Mouse (Mus musculus) heart, embryonic 16.5 days (tissue): ENCODE measurements around the gene Nkx6-2. TPM values are rescaled to one million over a fixed set of nuclear protein-coding genes. Genes with fewer than 3 reads are reported as not detected.
A peak's percentile ranks its signal among the peaks of the same experiment; 100 is the strongest.

ENCODE experiments used
- ATAC-seq: fragments of 200-750 bp; cut with Nextera tagmentation; replicated peaks from 2 replicates; pipeline ENCODE4 v1.8.0; 2017; ENCODE audit warnings: moderate number of reproducible peaks; ENCODE audit not compliant: insufficient read depth, low FRiP score; ENCODE audit errors: extremely low read depth
- H3K27ac ChIP-seq: fragments of 300-500 bp; sonication (generic); 2 replicates; pipeline ENCODE4 v1.5.1; 2014; ENCODE audit warnings: mild to moderate bottlenecking, low read length, control low read depth, moderate library complexity
- H3K27me3 ChIP-seq: fragments of 300-500 bp; sonication (generic); 2 replicates; pipeline ENCODE4 v1.6.1; 2014; ENCODE audit warnings: low read length, mixed read lengths; ENCODE audit not compliant: control insufficient read depth, insufficient read depth
- H3K36me3 ChIP-seq: fragments of 300-500 bp; sonication (generic); 2 replicates; pipeline ENCODE4 v1.6.1; 2014; ENCODE audit not compliant: control insufficient read depth, insufficient read depth
- H3K4me1 ChIP-seq: fragments of 300-500 bp; sonication (generic); 2 replicates; pipeline ENCODE4 v1.6.1; 2014; ENCODE audit warnings: low read length, mixed read lengths; ENCODE audit not compliant: control insufficient read depth, insufficient read depth
- H3K4me2 ChIP-seq: fragments of 300-500 bp; sonication (generic); 2 replicates; pipeline ENCODE4 v1.6.1; 2014; ENCODE audit warnings: low read depth, mild to moderate bottlenecking, control low read depth, low read length
- H3K4me3 ChIP-seq: fragments of 300-500 bp; sonication (generic); 2 replicates; pipeline ENCODE4 v1.5.1; 2014; ENCODE audit warnings: mild to moderate bottlenecking, control low read depth, low read length
- H3K9ac ChIP-seq: fragments of 300-500 bp; sonication (generic); 2 replicates; pipeline ENCODE4 v1.6.1; 2014; ENCODE audit warnings: low read length, control low read depth
- H3K9me3 ChIP-seq: fragments of 300-500 bp; sonication (generic); replicated peaks from 2 replicates; pipeline ENCODE4 v1.6.1; 2016; ENCODE audit warnings: low read length; ENCODE audit not compliant: control insufficient read depth
- WGBS: fragments of 180-500 bp; shearing (Covaris S2); extraction: QIAGEN DNeasy Blood & Tissue Kit; methylation state at CpG from one replicate; pipeline ENCODE4 v1.1.7; 2014; 5-methylcytosine and 5-hydroxymethylcytosine counted together
- polyA plus RNA-seq: library from polyadenylated mRNA; unstranded; fragments of >200 nt; fragmentation: Nextera tagmentation; extraction: Ambion mirVana; gene quantifications from 2 replicates; pipeline ENCODE4 v1.2.1, GENCODE M21; 2015

Gene Nkx6-2
- polyA plus RNA-seq, 1 experiment from 2014 or later = 0.55 TPM

GRCm38 (mm10) chr7:139556331-139556730 lies 26.3 kb downstream of the Nkx6-2 start:
- Histone ChIP-seq H3K4me3 (no peak overlapping the region), H3K4me2 (no peak overlapping the region), H3K9me3 (no peaks in the 10 kb centered on the region), H3K4me1 (peaks cover 3% of the 10 kb centered on the region; the same call in 1 of the 2 replicates), H3K36me3 (peaks cover 3% of the 10 kb centered on the region), H3K9ac (no peak overlapping the region), H3K27me3 (no peaks in the 10 kb centered on the region), H3K27ac (no peak overlapping the region)
- ATAC-seq = no peak
- 58% methylated on average over 5 of the region's 5 CpGs for WGBS

DNA sequence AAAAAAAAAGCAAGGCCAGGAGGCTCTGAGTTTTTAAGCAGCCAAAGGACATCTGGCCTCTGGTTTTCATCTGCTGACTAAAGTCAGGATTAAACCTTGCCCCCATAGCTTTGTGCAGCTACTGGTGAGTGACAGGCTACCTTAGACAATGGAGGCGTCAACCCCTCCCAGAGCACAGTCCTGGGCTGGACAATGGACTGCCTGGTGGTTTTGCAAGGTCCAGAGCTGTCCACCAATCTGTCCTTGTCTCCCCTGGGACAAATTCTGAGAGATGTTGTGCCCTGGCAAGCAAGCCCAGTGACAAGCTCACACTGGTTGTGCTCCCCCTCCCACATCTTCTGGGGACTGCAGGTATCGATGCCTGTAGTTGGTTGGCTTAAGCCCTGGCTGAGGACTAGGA lies 31.1 kb downstream of the Nkx6-2 start:
- Histone ChIP-seq H3K4me2 (no peak overlapping the region), H3K36me3 (no peaks in the 10 kb centered on the region), H3K4me1 (peaks cover 3% of the 10 kb centered on the region; the same call in 1 of the 2 replicates), H3K27me3 (no peaks in the 10 kb centered on the region), H3K4me3 (no peak overlapping the region), H3K27ac (no peak overlapping the region), H3K9ac (no peak overlapping the region), H3K9me3 (no peaks in the 10 kb centered on the region)
- ATAC-seq = no peak
- WGBS = 76% methylated on average over 2 of the region's 2 CpGs

DNA sequence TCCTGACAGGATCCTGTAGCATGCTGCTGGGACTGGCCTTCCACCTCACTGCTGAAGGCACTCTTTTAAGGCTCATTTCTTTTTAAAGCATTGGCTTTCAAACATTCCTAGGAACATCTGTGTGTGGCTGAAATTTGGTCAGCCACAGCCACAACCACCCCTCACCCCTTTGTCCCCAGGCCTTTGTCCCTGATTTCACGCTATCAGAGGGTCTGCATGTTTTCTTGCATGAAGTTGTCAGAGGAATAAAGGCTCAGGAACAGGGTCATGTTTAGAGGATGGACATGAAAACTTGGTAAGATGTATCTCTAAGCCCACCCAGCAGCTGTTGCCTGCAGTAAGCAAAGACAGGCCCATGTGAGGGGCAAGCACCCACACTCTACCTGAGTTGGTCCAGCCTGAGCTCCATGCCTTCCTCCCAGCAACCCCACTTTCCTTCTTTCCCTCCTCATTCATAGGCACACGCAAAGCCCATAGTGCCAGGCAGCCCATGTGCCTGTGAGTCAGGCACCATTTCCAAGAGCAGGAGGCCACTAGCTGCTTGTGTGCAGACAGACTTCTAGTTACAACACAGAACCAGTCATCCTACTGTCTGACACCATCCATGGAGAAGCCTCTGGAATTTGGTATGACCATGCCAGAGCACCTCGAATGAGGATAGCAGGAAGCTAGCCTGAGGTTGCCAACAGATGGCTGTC lies 32.4 kb downstream of the Nkx6-2 start:
- Histone ChIP-seq H3K36me3 (no peaks in the 10 kb centered on the region), H3K4me2 (no peak overlapping the region), H3K9me3 (no peaks in the 10 kb centered on the region), H3K4me3 (no peak overlapping the region), H3K27me3 (no peaks in the 10 kb centered on the region), H3K4me1 (no peaks in the 10 kb centered on the region; the same call in 1 of the 2 replicates), H3K27ac (no peak overlapping the region), H3K9ac (no peak overlapping the region)
- WGBS = 76% methylated on average over 3 of the region's 3 CpGs
- no peak for ATAC-seq

DNA sequence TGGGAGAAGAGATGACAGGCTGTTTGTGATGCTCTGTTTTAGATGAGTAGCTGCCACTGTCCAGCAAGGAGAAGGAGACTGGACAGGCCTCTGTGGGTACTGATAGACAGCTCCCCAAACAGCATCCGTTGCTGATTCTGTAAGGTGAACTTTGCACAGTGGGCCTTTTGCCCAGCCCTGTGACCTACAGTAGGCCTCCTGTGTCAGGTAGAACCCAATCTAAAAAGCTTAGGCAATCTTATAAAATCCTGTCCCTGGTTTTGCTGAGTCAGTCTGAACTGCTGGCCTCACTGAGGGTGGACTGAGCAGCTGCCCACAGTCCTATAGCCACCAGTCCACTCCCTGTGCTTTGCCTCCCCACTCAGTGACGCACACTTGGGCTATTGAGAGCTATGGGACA lies 35.3 kb downstream of the Nkx6-2 start:
- Histone ChIP-seq H3K4me1 (peaks cover 3% of the 10 kb centered on the region), H3K27me3 (no peaks in the 10 kb centered on the region), H3K4me2 (no peak overlapping the region), H3K4me3 (no peak overlapping the region), H3K36me3 (peaks cover 5% of the 10 kb centered on the region), H3K27ac (no peak overlapping the region), H3K9me3 (no peaks in the 10 kb centered on the region), H3K9ac (no peak overlapping the region)
- 81% methylated on average over 2 of the region's 2 CpGs for WGBS
- no peak for ATAC-seq

DNA sequence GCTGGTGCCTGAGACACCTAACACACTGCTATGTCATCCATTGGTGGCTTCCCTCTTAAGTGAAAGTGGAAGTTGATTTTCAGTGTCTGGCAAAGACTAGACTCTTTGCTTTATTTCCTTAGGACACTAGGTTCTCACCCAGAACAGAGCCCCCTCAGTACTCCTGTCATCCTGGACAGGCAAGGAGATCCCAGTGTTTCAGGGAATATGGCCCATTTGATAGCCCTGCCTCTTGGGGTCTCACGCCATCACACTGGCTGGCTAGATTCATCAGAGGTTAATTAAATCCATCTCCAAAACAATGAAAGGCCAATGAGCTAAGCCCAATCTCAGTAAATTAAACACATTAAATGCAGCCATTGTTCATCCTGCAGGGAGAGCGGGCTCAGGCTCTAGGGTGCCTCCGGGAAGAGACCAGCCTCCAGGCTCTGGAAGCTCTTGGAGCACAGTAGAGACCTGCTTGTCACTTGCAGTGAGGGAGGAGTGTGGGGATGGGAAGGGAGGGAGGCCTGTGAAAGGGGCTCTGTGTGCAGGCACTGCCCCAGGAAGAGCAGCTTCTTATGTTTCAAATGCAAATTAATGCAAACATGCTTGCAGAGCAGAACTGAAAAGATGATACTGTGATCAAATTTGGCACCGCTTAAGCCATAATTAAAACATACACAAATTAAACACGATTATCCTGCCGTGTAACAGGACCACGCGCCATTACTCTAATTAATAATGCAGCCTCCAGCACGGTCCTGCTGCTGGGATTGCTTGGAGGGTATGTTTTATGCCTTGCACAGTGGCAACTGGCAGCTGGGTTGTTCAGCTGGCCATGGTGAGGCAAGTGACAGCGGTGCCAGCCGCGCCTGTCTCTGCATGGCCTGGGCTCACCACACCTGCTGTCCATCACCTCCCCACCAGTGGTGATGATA lies 37.6 kb downstream of the Nkx6-2 start:
- Histone ChIP-seq H3K36me3 (peaks cover 5% of the 10 kb centered on the region), H3K4me3 (no peak overlapping the region), H3K27me3 (no peaks in the 10 kb centered on the region), H3K9ac (no peak overlapping the region), H3K4me1 (peaks cover 3% of the 10 kb centered on the region), H3K4me2 (no peak overlapping the region), H3K9me3 (no peaks in the 10 kb centered on the region), H3K27ac (no peak overlapping the region)
- ATAC-seq = 0 out of 2 replicates have a peak, but pooled peaks have one; percentile 18
- WGBS = 73% methylated on average over 12 of the region's 12 CpGs

GRCm38 (mm10) chr7:139541422-139541821 lies 41.2 kb downstream of the Nkx6-2 start:
- Histone ChIP-seq H3K4me1 (peaks cover 8% of the 10 kb centered on the region), H3K27ac (no peak overlapping the region), H3K27me3 (no peaks in the 10 kb centered on the region), H3K9me3 (no peaks in the 10 kb centered on the region), H3K36me3 (peaks cover 21% of the 10 kb centered on the region), H3K9ac (no peak overlapping the region), H3K4me2 (no peak overlapping the region), H3K4me3 (no peak overlapping the region)
- ATAC-seq = no peak
- whole genome bisulfite sequencing = 73% methylated on average over 6 of the region's 6 CpGs

GRCm38 (mm10) chr7:139540601-139541000 lies 42.0 kb downstream of the Nkx6-2 start:
- H3K36me3 ChIP-seq = peaks cover 21% of the 10 kb centered on the region
- no peak for ATAC-seq
- H3K27me3 ChIP-seq = no peaks in the 10 kb centered on the region
- H3K27ac ChIP-seq = no peak overlapping the region
- H3K4me2 ChIP-seq = no peak overlapping the region
- H3K9ac ChIP-seq = no peak overlapping the region
- WGBS = 55% methylated on average over 1 of the region's 1 CpGs
- H3K9me3 ChIP-seq = no peaks in the 10 kb centered on the region
- H3K4me3 ChIP-seq = no peak overlapping the region
- H3K4me1 ChIP-seq = peaks cover 8% of the 10 kb centered on the region

- Histone ChIP-seq H3K9me3 (no peaks in the 10 kb centered on the region), H3K36me3 (peaks cover 21% of the 10 kb centered on the region), H3K4me2 (no peak overlapping the region), H3K27ac (no peak overlapping the region), H3K4me1 (peaks cover 5% of the 10 kb centered on the region; the same call in 1 of the 2 replicates), H3K9ac (no peak overlapping the region), H3K4me3 (no peak overlapping the region), H3K27me3 (no peaks in the 10 kb centered on the region)
- 73% methylated on average over 2 of the region's 2 CpGs for WGBS
- no peak for ATAC-seq
These were observed 44.1 kb downstream of the Nkx6-2 start for GRCm38 (mm10) chr7:139538541-139538940.

DNA sequence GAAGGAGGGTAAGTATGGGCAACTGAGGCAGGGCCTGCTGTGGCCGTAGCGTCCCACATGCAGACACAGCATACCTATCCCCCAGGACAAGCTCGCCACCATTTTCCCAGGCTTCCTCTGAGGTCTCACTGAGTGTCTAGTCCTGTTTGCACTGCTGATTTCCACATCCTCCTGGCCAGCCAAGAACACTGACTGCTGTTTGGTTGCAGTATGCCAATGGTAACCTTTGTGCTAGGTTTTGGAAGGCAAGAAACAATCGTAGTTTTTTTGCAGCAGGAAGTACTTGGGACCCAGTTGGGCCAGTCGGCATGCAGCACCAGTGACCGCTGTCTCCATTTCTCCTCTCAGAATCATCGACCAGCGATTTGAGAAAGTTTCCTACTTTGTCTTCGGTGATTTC lies 44.8 kb downstream of the Nkx6-2 start:
- H3K4me2 ChIP-seq = no peak overlapping the region
- H3K36me3 ChIP-seq = peaks cover 16% of the 10 kb centered on the region; the same call in 1 of the 2 replicates
- no peak overlapping the region for H3K4me3 ChIP-seq
- 89% methylated on average over 9 of the region's 9 CpGs for WGBS
- H3K9ac ChIP-seq = no peak overlapping the region
- H3K27ac ChIP-seq = no peak overlapping the region
- peaks cover 5% of the 10 kb centered on the region; the same call in 1 of the 2 replicates for H3K4me1 ChIP-seq
- H3K27me3 ChIP-seq = no peaks in the 10 kb centered on the region
- H3K9me3 ChIP-seq = no peaks in the 10 kb centered on the region
- no peak for ATAC-seq
